Mouse (Mus musculus) testis, adult 2 months (tissue): Measurements from ENCODE around the gene Dscam. TPM values are rescaled to one million over a fixed set of nuclear protein-coding genes. Genes with fewer than 3 reads are reported as not detected.

Experiments used
- H3K27ac ChIP-seq: fragments of 200-500 bp; 2 replicates; pipeline ENCODE4 v1.5.1; 2012; ENCODE audit warnings: low read depth, low read length; ENCODE audit not compliant: control insufficient read depth, insufficient read depth
- H3K27me3 ChIP-seq: fragments of 200-500 bp; 2 replicates; pipeline ENCODE4 v1.6.1; 2012; ENCODE audit warnings: mild to moderate bottlenecking, low read length, moderate library complexity; ENCODE audit not compliant: control insufficient read depth, insufficient read depth
- H3K36me3 ChIP-seq: fragments of 200-500 bp; 2 replicates; pipeline ENCODE4 v1.6.1; 2012; ENCODE audit warnings: mild to moderate bottlenecking, low read length; ENCODE audit not compliant: control insufficient read depth, insufficient read depth
- H3K4me1 ChIP-seq: fragments of 200-500 bp; 2 replicates; pipeline ENCODE4 v1.6.1; 2012; ENCODE audit warnings: low read length; ENCODE audit not compliant: control insufficient read depth, insufficient read depth
- H3K4me3 ChIP-seq: fragments of 200-500 bp; 2 replicates; pipeline ENCODE4 v1.5.1; 2012; ENCODE audit warnings: low read depth, mild to moderate bottlenecking, low read length, moderate library complexity, mixed read lengths; ENCODE audit not compliant: control insufficient read depth
- CTCF ChIP-seq: fragments of 200-500 bp; IDR thresholded peaks from 2 replicates; pipeline ENCODE4 v1.5.1; 2012; ENCODE audit warnings: low read depth, mild to moderate bottlenecking, inconsistent platforms, low read length, moderate library complexity; ENCODE audit not compliant: control insufficient read depth, insufficient read depth, insufficient replicate concordance
- POLR2A ChIP-seq: fragments of 200-500 bp; IDR thresholded peaks from 2 replicates; pipeline ENCODE4 v1.6.1; 2012; ENCODE audit warnings: low read depth, mild to moderate bottlenecking, inconsistent platforms, low read length, moderate library complexity; ENCODE audit not compliant: control insufficient read depth
- polyA plus RNA-seq: library from polyadenylated mRNA; depleted of rRNA; stranded (reverse); fragments of >200 nt; gene quantifications from 2 replicates; pipeline ENCODE4 v1.2.3, GENCODE M21; 2012

The Dscam gene
- polyA plus RNA-seq, 1 experiment, result 0.94 TPM

- H3K4me1 ChIP-seq, result no peaks in the 10 kb centered on the region
- H3K27me3 ChIP-seq, result no peaks in the 10 kb centered on the region
- no peaks in the 10 kb centered on the region for H3K36me3 ChIP-seq
- no peak overlapping the region for H3K4me3 ChIP-seq
- no peak overlapping the region for H3K27ac ChIP-seq
- no peak for TF ChIP-seq POLR2A
- no peak for TF ChIP-seq CTCF
Measured at GRCm38 (mm10) chr16:96845475-96846098, 325.0 kb downstream of the Dscam start.

- no peaks in the 10 kb centered on the region for H3K4me1 ChIP-seq
- no peaks in the 10 kb centered on the region for H3K27me3 ChIP-seq
- no peak overlapping the region for H3K27ac ChIP-seq
- H3K4me3 ChIP-seq, result no peak overlapping the region
- no peaks in the 10 kb centered on the region for H3K36me3 ChIP-seq
- TF ChIP-seq CTCF (no peak), POLR2A (no peak)
Measured at GRCm38 (mm10) chr16:96843691-96844400, 326.7 kb downstream of the Dscam start.

GRCm38 (mm10) chr16:96842829-96843360, 327.7 kb downstream of the Dscam start:
- TF ChIP-seq CTCF, result no peak
- no peak for TF ChIP-seq POLR2A
- Histone ChIP-seq H3K36me3 (no peaks in the 10 kb centered on the region), H3K4me1 (no peaks in the 10 kb centered on the region), H3K4me3 (no peak overlapping the region), H3K27ac (no peak overlapping the region), H3K27me3 (no peaks in the 10 kb centered on the region)

- Histone ChIP-seq H3K27ac (no peak overlapping the region), H3K4me3 (no peak overlapping the region), H3K36me3 (no peaks in the 10 kb centered on the region), H3K27me3 (no peaks in the 10 kb centered on the region), H3K4me1 (peaks cover 2% of the 10 kb centered on the region; the same call in 1 of the 2 replicates)
- peak; percentile 41; the same call in 1 of the 2 replicates for TF ChIP-seq CTCF
- no peak for TF ChIP-seq POLR2A
Measured at GRCm38 (mm10) chr16:96819649-96820048, 350.9 kb downstream of the Dscam start.

DNA sequence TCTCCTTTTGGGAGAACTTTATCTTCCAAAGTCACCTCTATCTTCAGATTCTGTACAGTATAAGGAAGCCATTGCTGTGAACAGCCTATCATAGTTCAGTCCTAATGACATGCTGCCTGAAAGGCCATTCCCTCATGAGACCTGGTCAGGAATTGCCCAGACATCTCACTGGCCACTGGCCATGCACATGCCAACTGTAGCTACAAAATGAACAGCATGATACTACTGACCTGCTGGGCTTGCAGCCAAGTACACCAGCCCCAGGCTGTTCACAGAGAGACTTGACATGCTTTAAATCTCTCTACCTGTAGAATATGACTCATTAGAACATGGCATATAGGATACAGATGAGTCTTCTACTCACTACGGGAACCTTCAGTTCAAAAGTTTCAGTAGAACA, 364.3 kb downstream of the Dscam start:
- no peak for TF ChIP-seq CTCF
- no peak for TF ChIP-seq POLR2A
- no peaks in the 10 kb centered on the region for H3K36me3 ChIP-seq

GRCm38 (mm10) chr16:96802636-96803035, 367.9 kb downstream of the Dscam start:
- TF ChIP-seq CTCF (no peak), POLR2A (no peak)
- Histone ChIP-seq H3K27me3 (no peaks in the 10 kb centered on the region), H3K4me3 (no peak overlapping the region), H3K27ac (no peak overlapping the region), H3K36me3 (no peaks in the 10 kb centered on the region), H3K4me1 (no peaks in the 10 kb centered on the region)

More for the DNA sequence above, 364.3 kb downstream of the Dscam start:
- H3K27ac ChIP-seq, result no peak overlapping the region
- no peaks in the 10 kb centered on the region for H3K27me3 ChIP-seq
- H3K4me1 ChIP-seq, result no peaks in the 10 kb centered on the region
- no peak overlapping the region for H3K4me3 ChIP-seq

DNA sequence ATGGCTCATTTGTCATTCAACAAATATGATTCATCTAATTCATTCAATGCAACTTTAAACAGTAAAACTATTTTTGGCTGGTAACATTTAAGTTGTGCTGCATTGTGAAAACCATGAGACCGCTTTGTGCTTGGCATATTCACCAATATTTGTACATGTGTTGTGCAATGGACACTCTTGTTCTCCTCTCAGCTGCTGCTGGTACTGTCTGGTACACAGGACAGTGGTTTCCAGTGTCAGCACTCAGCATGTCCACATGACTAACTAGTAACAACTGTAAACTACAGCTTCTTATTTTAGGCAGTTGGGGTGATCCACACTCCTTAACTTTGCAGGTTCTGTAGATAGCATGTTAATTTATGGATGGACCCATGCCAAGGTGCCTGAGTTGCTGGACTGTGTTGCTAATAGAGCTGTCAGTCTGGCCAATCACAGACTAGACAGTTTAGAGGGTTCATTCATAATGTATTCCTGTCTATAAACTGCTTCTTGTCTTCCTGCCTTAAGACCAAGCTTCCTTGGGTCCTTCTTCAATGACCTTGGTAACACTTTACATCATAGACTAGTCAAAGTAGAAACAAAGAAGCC, 368.8 kb downstream of the Dscam start:
- Histone ChIP-seq H3K4me1 (no peaks in the 10 kb centered on the region), H3K36me3 (no peaks in the 10 kb centered on the region), H3K27ac (no peak overlapping the region), H3K4me3 (no peak overlapping the region), H3K27me3 (no peaks in the 10 kb centered on the region)
- TF ChIP-seq POLR2A (no peak), CTCF (no peak)
